Mouse (Mus musculus) CD4-positive, CD25-positive, alpha-beta regulatory T cell, adult 2 months (primary cell): ENCODE measurements around the gene Nsf.

Source experiments
- DNase-seq: peaks from one replicate; pipeline ENCODE4 v3.0.0-alpha.2; 2012; ENCODE audit warnings: low read depth, low spot score

Nsf gene

DNA sequence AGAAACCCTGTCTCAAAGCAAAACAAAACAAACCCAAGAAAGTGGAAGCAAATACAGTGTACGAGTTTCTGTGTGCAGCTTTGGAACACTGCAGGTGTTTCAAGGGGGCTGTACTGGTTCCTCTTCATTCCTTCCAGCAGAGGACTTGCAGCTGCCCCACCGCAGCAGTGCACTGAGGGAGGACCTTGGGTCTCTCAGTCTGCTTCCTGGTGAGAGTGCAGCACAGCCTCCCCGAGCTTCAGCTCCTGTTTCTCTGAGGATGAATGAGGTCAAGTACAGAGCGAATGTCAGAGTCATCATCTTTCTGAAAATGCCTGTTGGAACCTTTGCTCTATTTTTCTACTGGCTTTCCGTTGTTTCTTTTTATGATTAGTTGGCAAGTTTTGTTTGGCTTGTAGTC lies 12.5 kb downstream of the Nsf start:
- DNase-seq = no peak

GRCm38 (mm10) chr11:103940887-103941286 lies 13.0 kb downstream of the Nsf start:
- DNase-seq = no peak

GRCm38 (mm10) chr11:103937976-103938728 lies 15.7 kb downstream of the Nsf start:
- no peak for DNase-seq

GRCm38 (mm10) chr11:103937451-103937850 lies 16.4 kb downstream of the Nsf start:
- no peak for DNase-seq

DNA sequence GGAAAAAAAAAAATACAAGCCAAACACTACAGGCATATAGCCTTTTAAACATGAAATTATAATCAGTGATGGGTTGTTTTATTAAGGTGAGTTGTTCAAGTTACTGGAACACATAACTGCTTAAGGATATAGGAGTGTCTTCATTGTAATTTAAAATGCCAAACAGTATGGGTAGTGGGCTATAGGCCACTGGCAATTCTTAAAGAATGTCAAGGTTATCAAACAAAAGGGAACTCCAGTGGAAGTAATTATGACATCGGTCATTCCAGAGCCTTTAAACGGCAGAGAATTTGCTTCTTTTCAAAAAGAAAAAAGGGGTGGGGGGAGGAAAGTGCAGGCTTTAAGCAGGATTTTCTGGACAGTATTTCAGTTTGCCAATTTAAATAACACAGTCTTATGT lies 18.1 kb downstream of the Nsf start:
- no peak for DNase-seq

GRCm38 (mm10) chr11:103933886-103934285 lies 20.0 kb downstream of the Nsf start:
- DNase-seq = no peak

DNA sequence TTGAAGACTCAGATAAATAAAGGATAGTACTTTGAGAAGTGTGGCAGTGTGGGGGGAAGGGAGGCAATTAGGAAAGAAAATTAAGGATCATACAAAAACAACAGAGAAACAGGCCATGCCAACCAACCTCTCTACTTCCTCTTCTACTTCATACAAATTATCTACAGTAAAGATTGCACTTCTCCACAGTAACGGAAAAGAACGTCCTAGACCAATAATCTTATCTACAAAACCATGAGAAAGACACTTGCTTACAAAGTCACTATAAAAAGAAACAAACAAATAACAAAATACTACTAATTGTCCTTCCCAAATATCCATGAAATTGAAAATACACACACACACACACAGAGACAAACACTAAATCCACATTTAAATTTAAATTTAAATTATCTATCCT lies 29.9 kb downstream of the Nsf start:
- no peak for DNase-seq

DNA sequence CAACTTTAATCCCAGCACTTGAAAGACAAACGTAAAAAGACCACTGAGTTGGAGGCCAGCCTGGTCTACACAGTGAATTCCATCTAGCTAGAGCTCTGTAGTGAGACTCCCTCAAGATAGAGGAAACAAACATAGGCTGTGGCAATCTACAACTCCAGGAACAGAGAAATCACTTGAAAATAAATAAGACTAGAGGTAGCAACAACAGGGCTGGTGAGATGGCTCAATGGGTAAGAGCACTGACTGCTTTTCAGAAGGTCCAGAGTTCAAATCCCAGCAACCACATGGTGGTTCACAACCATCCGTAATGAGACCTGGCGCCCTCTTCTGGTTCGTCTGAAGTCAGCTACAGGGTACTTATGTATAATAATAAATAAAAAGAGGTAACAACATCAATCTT lies 30.6 kb downstream of the Nsf start:
- DNase-seq = no peak

DNA sequence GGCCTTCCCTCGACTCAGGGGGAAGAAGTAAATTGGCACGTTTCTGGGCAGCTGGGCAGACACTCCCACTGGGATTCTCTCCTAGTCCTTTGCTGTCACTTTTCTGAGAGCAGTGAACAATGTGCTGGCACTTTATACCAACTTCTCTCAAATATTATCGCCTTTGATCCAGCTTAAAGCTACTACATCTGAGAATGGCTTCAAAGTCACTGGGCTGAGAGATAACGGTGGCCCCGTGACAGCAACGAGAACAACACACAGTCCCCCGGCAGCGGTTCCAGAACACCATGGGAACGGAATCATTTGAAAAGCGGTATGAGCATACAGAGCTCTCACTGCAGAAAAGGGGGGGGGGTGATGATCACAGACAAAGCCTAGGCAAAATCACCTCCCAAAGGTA lies 31.0 kb downstream of the Nsf start:
- no peak for DNase-seq

DNA sequence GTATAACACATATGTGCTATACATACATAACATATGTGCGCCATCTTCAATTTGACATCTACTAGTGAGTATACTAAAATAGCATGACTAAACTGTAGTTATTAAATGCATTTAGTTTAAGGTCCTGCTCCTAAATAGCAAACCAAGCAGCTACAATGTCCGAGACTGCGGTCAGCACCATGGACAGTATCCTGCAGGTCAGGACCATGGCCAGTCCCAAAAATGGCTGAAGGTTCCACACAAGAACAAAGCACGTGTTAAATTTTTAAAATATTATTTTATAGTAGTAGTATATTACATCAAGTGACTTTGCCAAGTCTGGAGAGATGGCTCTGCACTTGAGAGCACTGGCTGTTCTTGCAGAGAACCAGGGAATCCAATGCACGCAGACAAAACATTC lies 33.2 kb downstream of the Nsf start:
- DNase-seq = peak; percentile 18

- DNase-seq = no peak
These were observed 37.0 kb downstream of the Nsf start for GRCm38 (mm10) chr11:103916807-103917206.

DNA sequence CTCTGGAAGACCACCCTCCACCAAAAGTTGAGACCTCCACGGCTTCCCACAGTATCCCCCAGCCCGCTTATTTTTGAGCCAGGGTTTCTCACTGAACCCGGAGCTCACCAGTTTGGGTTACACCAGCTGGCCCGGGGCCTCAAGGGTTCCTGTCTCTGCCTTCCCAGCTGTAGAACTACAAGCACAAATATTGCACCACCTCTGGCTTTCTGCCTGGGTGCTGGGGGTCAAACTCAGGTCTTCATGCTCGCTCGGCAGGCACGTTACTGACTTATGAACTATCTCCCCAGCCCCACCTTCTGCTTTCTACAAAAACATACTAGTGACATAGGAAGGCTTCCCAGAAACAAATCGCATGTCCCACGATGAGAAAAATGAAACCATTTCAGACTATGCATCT lies 38.2 kb downstream of the Nsf start:
- DNase-seq = no peak

GRCm38 (mm10) chr11:103910993-103911585 lies 42.8 kb downstream of the Nsf start:
- DNase-seq = peak; percentile 69

DNA sequence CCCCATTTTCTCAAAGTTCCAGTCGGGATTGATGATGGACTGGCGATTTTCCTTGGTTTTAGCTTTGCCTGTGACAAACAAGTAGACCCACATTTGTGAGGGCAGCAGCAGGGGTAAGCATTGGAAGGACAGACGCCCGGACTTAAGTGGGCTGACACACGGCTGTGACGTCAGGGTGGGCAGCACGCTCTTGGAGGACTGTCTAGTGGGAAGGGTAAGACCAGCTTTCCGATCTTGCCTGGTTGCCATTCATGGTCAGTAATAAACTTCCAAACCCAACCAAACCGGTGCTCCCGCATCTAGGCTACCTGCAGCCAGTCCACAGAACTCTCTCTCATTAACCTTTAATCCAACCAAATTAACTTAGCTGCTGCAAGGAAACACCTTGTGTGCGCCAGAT lies 43.3 kb downstream of the Nsf start:
- no peak for DNase-seq

GRCm38 (mm10) chr11:103909809-103910208 lies 44.0 kb downstream of the Nsf start:
- no peak for DNase-seq

GRCm38 (mm10) chr11:103909396-103909795 lies 44.5 kb downstream of the Nsf start:
- no peak for DNase-seq

DNA sequence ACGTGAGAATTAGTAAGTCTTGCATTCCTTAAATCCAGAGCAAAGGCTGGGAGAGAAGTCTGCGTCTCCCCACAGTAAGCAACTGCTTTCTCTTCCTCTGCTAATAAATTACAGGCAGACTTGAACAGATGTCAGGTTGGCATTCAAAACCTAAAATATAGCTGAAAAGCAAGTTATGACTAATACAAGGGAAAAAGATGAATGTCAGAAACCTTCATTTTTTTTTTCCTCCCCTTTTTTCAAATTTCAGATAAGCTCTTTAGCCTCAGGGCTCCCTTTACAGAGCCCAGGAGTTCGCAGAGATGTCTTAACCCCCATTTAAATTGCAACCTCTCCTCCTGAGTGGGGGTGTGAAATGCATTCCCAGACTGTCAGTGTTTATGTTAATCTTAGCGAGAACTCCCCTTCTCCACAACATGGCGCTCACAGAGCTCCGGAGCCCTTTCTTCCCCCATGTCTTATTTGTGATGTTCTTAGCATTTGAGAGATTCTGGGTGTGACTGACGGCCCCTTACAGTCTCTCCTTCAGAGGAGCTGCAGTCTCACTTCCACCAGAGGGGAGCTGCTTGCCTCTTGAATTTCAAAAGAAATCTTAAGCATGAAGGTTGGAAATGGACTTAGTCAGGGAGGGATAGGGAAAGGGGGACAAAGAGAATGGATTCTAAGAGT lies 47.7 kb downstream of the Nsf start:
- DNase-seq = no peak

GRCm38 (mm10) chr11:103905506-103905905 lies 48.4 kb downstream of the Nsf start:
- no peak for DNase-seq

- DNase-seq = no peak
These were observed 52.3 kb downstream of the Nsf start for GRCm38 (mm10) chr11:103901581-103901966.

- no peak for DNase-seq
These were observed 52.9 kb downstream of the Nsf start for GRCm38 (mm10) chr11:103900803-103901580.

- no peak for DNase-seq
These were observed 56.7 kb downstream of the Nsf start for GRCm38 (mm10) chr11:103896966-103897750.
